ENCODE assay signal across 11 mouse cellular contexts in the genomic region with DNA sequence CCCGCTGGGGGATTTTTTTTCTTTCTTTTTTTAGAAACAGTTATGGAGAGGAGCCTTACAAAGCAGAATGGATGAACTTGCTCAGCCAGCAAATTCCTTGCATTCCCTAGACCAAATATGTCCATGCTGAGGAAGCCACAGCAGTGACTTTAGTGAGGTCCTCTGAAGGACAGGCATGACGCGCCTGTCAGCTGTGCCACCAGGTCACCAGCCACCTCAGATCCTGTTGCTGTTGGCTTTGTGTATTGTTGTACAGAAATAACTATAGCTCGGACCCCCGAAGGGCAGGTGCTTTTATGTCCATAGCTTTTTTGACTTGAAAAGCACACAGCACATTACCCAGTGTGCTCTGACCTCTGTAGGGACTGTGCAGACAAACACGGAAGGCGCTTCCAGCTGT. TPM values are rescaled to one million over a fixed set of nuclear protein-coding genes. Genes with fewer than 3 reads are reported as not detected.
DNase-seq lines count a peak whose midpoint lies in the region; ATAC-seq and TF ChIP-seq lines count a peak whose summit lies in the region.
"Had no signal": no experiment of that assay in that cellular context is flagged by ENCODE, and none has a peak within 500 bp of the region (broad histone marks: within the 10 kb centered on the region; RNA-seq: fewer than 3 reads in every experiment).

No protein-coding gene starts in this region.

- H3K9me3 ChIP-seq in intestine, embryonic 14.5 days (ENCODE audit: control insufficient read depth, low read length): no peaks in the 10 kb centered on the region
- H3K9me3 ChIP-seq in intestine, postnatal 0 days (ENCODE audit: control insufficient read depth): no peaks in the 10 kb centered on the region
- no peaks in the 10 kb centered on the region for H3K9me3 ChIP-seq in embryonic facial prominence, embryonic 14.5 days (ENCODE audit: control insufficient read depth, low read length)
- H3K9me3 ChIP-seq in midbrain, embryonic 15.5 days: no peaks in the 10 kb centered on the region
- H3K9me3 ChIP-seq: embryonic facial prominence, embryonic 12.5 days; G1E; liver, embryonic 13.5 days had no signal

- H3K4me3 ChIP-seq in intestine, embryonic 14.5 days (ENCODE audit: low read depth, low read length): no peak overlapping the region
- no peak overlapping the region for H3K4me3 ChIP-seq in intestine, postnatal 0 days (ENCODE audit: low read depth, low read length)
- no peak overlapping the region for H3K4me3 ChIP-seq in embryonic facial prominence, embryonic 14.5 days (ENCODE audit: low read depth, low read length)
- H3K4me3 ChIP-seq in kidney, adult 2 months (ENCODE audit: insufficient read depth, low read depth, low read length): no peak overlapping the region
- no peak overlapping the region for H3K4me3 ChIP-seq in midbrain, embryonic 15.5 days
- H3K4me3 ChIP-seq: embryonic facial prominence, embryonic 12.5 days; liver, embryonic 13.5 days had no signal

- 62% methylated on average over 7 of the region's 7 CpGs for WGBS in intestine, embryonic 14.5 days
- 66% methylated on average over 7 of the region's 7 CpGs for WGBS in intestine, postnatal 0 days
- WGBS in embryonic facial prominence, embryonic 14.5 days: 49% methylated on average over 7 of the region's 7 CpGs
- WGBS in kidney, adult 2 months: 22% methylated on average over 7 of the region's 7 CpGs
- 63% methylated on average over 7 of the region's 7 CpGs for WGBS in midbrain, embryonic 15.5 days

- peaks cover 13% of the 10 kb centered on the region for H3K4me1 ChIP-seq in intestine, embryonic 14.5 days (replicated peaks; ENCODE audit: control insufficient read depth, insufficient read depth, low read length)
- H3K4me1 ChIP-seq in intestine, postnatal 0 days (replicated peaks; ENCODE audit: control insufficient read depth, insufficient read depth, low read length): no peaks in the 10 kb centered on the region; the same call in 1 of the 2 replicates
- no peaks in the 10 kb centered on the region for H3K4me1 ChIP-seq in embryonic facial prominence, embryonic 14.5 days (ENCODE audit: control insufficient read depth, insufficient read depth, low read length)
- H3K4me1 ChIP-seq in kidney, adult 2 months (ENCODE audit: control insufficient read depth, insufficient read depth, low read length): peaks cover 8% of the 10 kb centered on the region
- 0 out of 2 replicates have a peak, but pooled peaks cover 3% of the 10 kb centered on the region for H3K4me1 ChIP-seq in midbrain, embryonic 15.5 days
- H3K4me1 ChIP-seq: liver, embryonic 13.5 days had no signal

- intact Hi-C loops in left cerebral cortex, postnatal 14 days (cut with DNase I): loop anchor here (5.0 to 10.0 kb wide), 3 partner anchors 61 to 599 kb away; partner anchors contain the start of gene Hivep1

- no peaks in the 10 kb centered on the region for H3K27me3 ChIP-seq in intestine, embryonic 14.5 days (replicated peaks; ENCODE audit: control insufficient read depth, insufficient read depth, low read length)
- H3K27me3 ChIP-seq in intestine, postnatal 0 days (replicated peaks; ENCODE audit: control insufficient read depth, insufficient read depth, low read length): no peaks in the 10 kb centered on the region
- no peaks in the 10 kb centered on the region for H3K27me3 ChIP-seq in embryonic facial prominence, embryonic 14.5 days (replicated peaks; ENCODE audit: control insufficient read depth, insufficient read depth, low read length)
- no peaks in the 10 kb centered on the region for H3K27me3 ChIP-seq in kidney, adult 2 months (replicated peaks; ENCODE audit: control insufficient read depth, insufficient read depth, low read length)
- no peaks in the 10 kb centered on the region for H3K27me3 ChIP-seq in midbrain, embryonic 15.5 days (replicated peaks)
- H3K27me3 ChIP-seq: embryonic facial prominence, embryonic 12.5 days; liver, embryonic 13.5 days had no signal

- TF ChIP-seq POLR2A in kidney, adult 2 months (IDR thresholded peaks at IDR 0.05; ENCODE audit: low read depth, low read length): no peak

- 0 out of 2 replicates have a peak, but pooled peaks have one; percentile 30 for ATAC-seq in intestine, embryonic 14.5 days (replicated peaks; ENCODE audit: low FRiP score, low TSS enrichment, low read depth)
- no peak for ATAC-seq in intestine, postnatal 0 days
- peak; percentile 75 for ATAC-seq in embryonic facial prominence, embryonic 14.5 days (ENCODE audit: low read depth)
- 0 out of 2 replicates have a peak, but pooled peaks have one; percentile 12 for ATAC-seq in midbrain, embryonic 15.5 days (replicated peaks)
- ATAC-seq in cerebellum, adult (ENCODE audit: insufficient number of reproducible peaks, low FRiP score, low TSS enrichment): no peak

- no peak overlapping the region for H3K27ac ChIP-seq in intestine, embryonic 14.5 days (ENCODE audit: low read depth)
- no peak overlapping the region for H3K27ac ChIP-seq in intestine, postnatal 0 days (ENCODE audit: low read depth, low read length)
- no peak overlapping the region; the same call in 1 of the 2 replicates for H3K27ac ChIP-seq in embryonic facial prominence, embryonic 14.5 days (replicated peaks; ENCODE audit: low read depth, low read length)
- peak overlapping the region; percentile 33 for H3K27ac ChIP-seq in kidney, adult 2 months (ENCODE audit: insufficient read depth, low read depth, low read length)
- H3K27ac ChIP-seq in midbrain, embryonic 15.5 days: no peak overlapping the region
- H3K27ac ChIP-seq: embryonic facial prominence, embryonic 12.5 days; liver, embryonic 13.5 days had no signal

- H3K4me2 ChIP-seq in intestine, embryonic 14.5 days (ENCODE audit: low read length): no peak overlapping the region
- H3K4me2 ChIP-seq in intestine, postnatal 0 days (replicated peaks; ENCODE audit: low read depth): no peak overlapping the region
- no peak overlapping the region for H3K4me2 ChIP-seq in embryonic facial prominence, embryonic 14.5 days (ENCODE audit: low read depth, low read length)
- no peak overlapping the region for H3K4me2 ChIP-seq in midbrain, embryonic 15.5 days
- H3K4me2 ChIP-seq: embryonic facial prominence, embryonic 12.5 days; liver, embryonic 13.5 days had no signal

- no peak for TF ChIP-seq CTCF in intestine, postnatal 0 days (IDR thresholded peaks at IDR 0.05; ENCODE audit: low read depth)
- no peak for TF ChIP-seq CTCF in kidney, adult 2 months (conservative IDR thresholded peaks at IDR 0.05; ENCODE audit: insufficient read depth, insufficient read length, low read depth, low read length)

- H3K9ac ChIP-seq in intestine, embryonic 14.5 days (ENCODE audit: low read length): no peak overlapping the region
- no peak overlapping the region for H3K9ac ChIP-seq in intestine, postnatal 0 days (ENCODE audit: low read depth, low read length)
- H3K9ac ChIP-seq in embryonic facial prominence, embryonic 14.5 days (ENCODE audit: low read depth, low read length): no peak overlapping the region
- H3K9ac ChIP-seq in midbrain, embryonic 15.5 days: no peak overlapping the region
- H3K9ac ChIP-seq: embryonic facial prominence, embryonic 12.5 days; liver, embryonic 13.5 days had no signal

- H3K36me3 ChIP-seq in intestine, embryonic 14.5 days (ENCODE audit: control insufficient read depth, insufficient read depth, low read length): no peaks in the 10 kb centered on the region
- no peaks in the 10 kb centered on the region for H3K36me3 ChIP-seq in intestine, postnatal 0 days (ENCODE audit: control insufficient read depth, insufficient read depth)
- H3K36me3 ChIP-seq in embryonic facial prominence, embryonic 14.5 days (ENCODE audit: control insufficient read depth, insufficient read depth, low read length): no peaks in the 10 kb centered on the region
- H3K36me3 ChIP-seq in kidney, adult 2 months (ENCODE audit: control insufficient read depth, insufficient read depth, low read length): no peaks in the 10 kb centered on the region
- H3K36me3 ChIP-seq in midbrain, embryonic 15.5 days (replicated peaks): no peaks in the 10 kb centered on the region
- H3K36me3 ChIP-seq: embryonic facial prominence, embryonic 12.5 days; liver, embryonic 13.5 days had no signal

- no peak for DNase-seq in intestine, embryonic 14.5 days (ENCODE audit: low spot score)
- peak; percentile 72 for DNase-seq in embryonic facial prominence, embryonic 14.5 days (ENCODE audit: low spot score)
- DNase-seq in kidney, adult 2 months: peak; percentile 89
- DNase-seq in left cerebral cortex, postnatal 14 days (ENCODE audit: low spot score in 2 of 2): no peak
- no peak for DNase-seq in spleen, postnatal 14 days (ENCODE audit: low spot score in 2 of 2)
- DNase-seq: liver, embryonic 13.5 days had no signal

RNA-seq across cellular contexts. Expression of gene Tmem170b, which starts 38.1 kb away (rescaled TPM):
- 14.3 and 14.9 TPM in 2 replicates for polyA plus RNA-seq in intestine, embryonic 14.5 days (2014; fragmentation: Nextera tagmentation; extraction: Ambion mirVana)
- polyA plus RNA-seq in intestine, postnatal 0 days (2015; fragmentation: Nextera tagmentation; extraction: Ambion mirVana): 7.7 and 8.9 TPM in 2 replicates
- polyA plus RNA-seq in embryonic facial prominence, embryonic 14.5 days (2014; fragmentation: Nextera tagmentation; extraction: Ambion mirVana): 14.9 and 15.8 TPM in 2 replicates
- polyA plus RNA-seq in kidney, adult 2 months (2012; rRNA removed): 4.0 and 4.2 TPM in 2 replicates
- polyA plus RNA-seq in midbrain, embryonic 15.5 days (2015; fragmentation: Nextera tagmentation; extraction: Ambion mirVana): 48.7 and 51.5 TPM in 2 replicates
- total RNA-seq in left cerebral cortex, postnatal 14 days (2021): 10 to 100 TPM; 77.9 to 84.1 TPM

Comparison
In these comparisons a context has a peak if more than half of its experiments do, and no peak if none do; other contexts are left out.
1. ATAC-seq: peak in intestine, embryonic 14.5 days (single experiment), embryonic facial prominence, embryonic 14.5 days (single experiment) and midbrain, embryonic 15.5 days (single experiment); none in intestine, postnatal 0 days (single experiment) and cerebellum, adult (single experiment).
2. DNase-seq: peak in embryonic facial prominence, embryonic 14.5 days (single experiment) and kidney, adult 2 months (single experiment); none in intestine, embryonic 14.5 days (single experiment), left cerebral cortex, postnatal 14 days (0 of 2) and spleen, postnatal 14 days (0 of 2).